Mouse (Mus musculus) heart, adult 9 months (tissue): ENCODE measurements around the gene Tspan9.

Experiments used
- DNase-seq, 2 experiments: peaks; one replicate each; pipeline ENCODE4 v3.0.0; 2022; ENCODE audit warnings: low spot score in 2 of 2

Tspan9 gene

DNA sequence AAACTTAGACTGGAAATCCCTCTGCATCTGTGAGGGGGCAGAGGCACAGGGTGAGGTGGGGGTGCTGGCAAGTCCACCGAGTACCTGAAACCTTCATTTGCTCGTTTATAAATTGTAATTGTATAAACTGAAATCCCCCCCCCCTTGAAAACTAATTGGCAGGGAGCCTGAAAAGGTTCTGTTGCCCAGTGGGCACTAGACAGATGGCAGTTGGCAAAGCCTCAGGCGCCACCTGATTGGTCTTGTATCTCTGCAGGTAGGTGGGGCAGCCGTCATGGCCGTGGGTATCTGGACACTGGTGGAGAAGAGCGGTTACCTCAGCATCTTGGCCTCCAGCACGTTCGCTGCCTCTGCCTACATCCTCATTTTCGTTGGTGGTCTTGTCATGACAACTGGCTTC is 220.1 kb downstream of the Tspan9 start:
- no peak for DNase-seq

DNA sequence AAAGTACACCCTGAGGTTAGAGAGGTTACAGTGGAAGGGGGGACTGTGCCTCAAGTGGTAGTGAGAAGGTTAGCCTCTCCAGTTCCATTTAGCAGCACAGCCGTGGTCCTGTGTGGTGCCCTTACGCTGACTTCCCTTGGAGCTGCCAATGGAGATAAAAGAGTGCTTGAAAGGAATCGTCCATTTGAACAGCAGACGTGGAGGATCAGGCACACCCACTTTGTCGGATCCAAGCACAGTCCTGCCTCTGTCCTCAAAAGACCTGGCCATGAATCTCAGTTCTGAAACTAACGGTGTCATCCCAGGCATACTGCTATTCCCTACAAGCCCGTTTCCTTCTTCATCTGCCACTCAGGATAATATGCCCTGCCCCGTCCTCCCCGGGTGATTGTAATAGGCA is 221.4 kb downstream of the Tspan9 start:
- no peak for DNase-seq

DNA sequence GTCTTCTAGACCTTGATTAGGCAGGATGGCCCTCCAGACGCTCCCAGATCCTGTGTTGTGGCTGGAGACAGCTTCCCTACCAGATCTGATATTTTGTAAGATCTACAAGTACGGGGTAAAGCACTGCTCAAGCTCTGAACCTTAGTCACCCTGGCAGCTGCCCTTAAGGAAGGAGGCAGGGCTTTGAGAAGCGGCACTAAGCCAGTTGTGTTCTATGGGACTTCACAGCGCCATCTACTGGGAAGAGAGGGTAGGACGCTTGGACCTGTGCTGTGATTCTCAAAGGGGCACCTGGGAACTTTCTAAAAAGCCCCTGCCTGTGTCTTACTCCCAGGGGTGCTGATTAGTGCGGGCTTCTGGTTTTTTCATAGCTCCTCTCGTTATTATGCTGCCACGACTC is 222.7 kb downstream of the Tspan9 start:
- peak; percentile 57 to 74 for DNase-seq

DNA sequence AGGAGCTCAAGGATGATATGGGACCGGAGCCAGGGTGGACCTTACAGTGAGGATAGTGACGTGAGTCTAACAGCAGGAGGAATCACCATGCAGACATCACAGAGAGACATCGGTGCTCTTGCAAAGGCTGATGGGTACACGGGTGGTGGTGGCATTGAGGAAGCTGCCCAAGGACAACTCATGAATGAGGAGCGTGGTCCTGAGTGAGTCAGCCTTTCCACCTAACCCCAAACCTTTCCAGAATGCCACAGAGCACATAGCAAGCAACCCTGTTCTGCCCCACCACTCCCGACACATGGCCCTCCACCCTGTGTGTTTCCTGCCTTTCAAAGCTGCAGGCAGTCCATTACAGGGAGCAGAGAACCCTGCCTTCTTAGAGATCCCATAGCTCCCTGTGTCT is 223.9 kb downstream of the Tspan9 start:
- DNase-seq = no peak

DNA sequence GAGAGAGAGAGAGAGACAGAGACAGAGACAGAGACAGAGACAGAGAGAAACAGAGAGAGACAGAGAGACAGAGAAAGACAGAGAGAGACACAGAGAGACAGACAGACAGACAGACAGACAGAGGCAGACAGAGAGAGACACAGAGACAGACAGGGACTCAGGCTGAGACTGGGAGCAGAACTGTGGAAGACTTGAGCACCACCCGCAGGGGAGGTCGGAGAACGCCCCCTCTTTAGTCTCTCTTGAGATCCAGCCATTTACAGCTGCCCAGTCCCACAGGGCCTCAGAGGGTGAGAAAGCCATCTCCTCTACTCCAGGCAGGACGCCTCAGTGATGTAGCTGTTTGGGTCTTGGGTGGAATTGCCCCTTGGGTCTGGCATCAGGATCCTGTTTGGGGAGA is 225.7 kb downstream of the Tspan9 start:
- DNase-seq = no peak

DNA sequence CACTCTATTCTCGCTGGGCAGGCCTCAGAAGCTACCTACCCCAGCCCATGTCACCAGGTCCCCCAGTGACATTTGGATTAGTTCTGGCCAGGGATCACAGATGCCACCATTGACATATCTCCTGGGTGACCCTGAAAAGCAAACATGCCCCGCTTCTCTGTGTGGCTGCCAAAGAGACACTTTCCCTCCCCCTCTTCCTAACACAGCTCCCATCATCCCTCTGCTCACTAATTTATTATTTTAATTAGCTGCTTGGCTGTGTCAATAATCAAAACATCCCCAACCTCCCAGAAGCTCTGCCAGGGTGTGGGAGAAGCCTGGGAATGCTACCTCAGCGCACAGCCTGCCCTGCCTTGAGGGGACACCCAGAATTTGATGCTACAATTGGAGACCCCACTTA is 226.4 kb downstream of the Tspan9 start:
- no peak for DNase-seq

DNA sequence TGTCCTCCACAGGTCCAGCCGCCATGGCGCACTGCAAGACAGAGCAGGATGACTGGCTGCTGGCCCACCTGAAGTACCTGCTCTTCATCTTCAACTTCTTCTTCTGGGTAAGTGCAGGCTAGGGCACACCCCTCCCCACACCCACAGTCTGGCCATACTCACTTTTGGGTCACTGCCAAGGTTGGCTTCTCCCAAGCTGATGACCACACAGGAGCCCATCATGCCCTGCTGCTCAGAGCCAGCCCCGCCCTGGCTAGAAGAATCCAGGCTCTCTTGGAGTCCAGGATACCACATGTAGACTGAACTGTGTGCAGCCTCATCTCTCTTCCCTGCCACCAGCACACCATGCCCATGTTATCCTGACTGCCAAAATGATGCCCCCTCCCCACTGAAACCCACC is 230.5 kb downstream of the Tspan9 start:
- no peak for DNase-seq

DNA sequence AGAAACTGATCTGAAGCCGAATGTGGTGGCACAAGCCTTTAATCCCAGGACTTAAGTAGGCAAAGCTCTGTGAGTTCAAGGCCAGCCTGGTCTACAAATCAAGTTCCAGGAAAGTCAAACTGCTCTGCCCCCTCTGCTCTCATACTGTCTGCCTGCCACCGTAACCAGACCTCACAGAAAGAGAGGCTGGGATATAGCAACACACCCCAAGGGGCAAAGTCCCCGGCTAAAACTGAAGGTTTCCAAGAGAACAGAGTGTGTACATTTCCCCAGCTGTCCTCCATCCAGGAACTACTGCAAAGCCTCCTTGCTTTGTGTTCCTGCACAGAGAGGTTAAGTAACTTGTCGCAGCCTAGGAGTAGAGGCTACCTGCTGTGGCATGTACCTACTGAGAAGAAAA is 231.7 kb downstream of the Tspan9 start:
- DNase-seq = no peak
